Mouse (Mus musculus) kidney, embryonic 14.5 days (tissue): ENCODE data around the gene Selenop. TPM values are rescaled to one million over a fixed set of nuclear protein-coding genes. Genes with fewer than 3 reads are reported as not detected.
"Not testable (repeated sequence)": the region's sequence is repeated elsewhere in the genome, so short reads cannot be mapped to it uniquely, and the experiment has no call there.

ENCODE experiments used
- ATAC-seq: fragments of 200-750 bp; cut with Nextera tagmentation; 2 replicates; pipeline ENCODE4 v1.8.0; 2017; ENCODE audit warnings: moderate number of reproducible peaks, mild to moderate bottlenecking, moderate TSS enrichment, moderate library complexity; ENCODE audit not compliant: low FRiP score, low TSS enrichment
- H3K27ac ChIP-seq: fragments of 300-500 bp; sonication (generic); 2 replicates; pipeline ENCODE4 v1.5.1; 2014; ENCODE audit warnings: low read depth, mild to moderate bottlenecking, low read length, moderate library complexity, mixed read lengths
- H3K27me3 ChIP-seq: fragments of 300-500 bp; sonication (generic); 2 replicates; pipeline ENCODE4 v1.6.1; 2014; ENCODE audit warnings: mild to moderate bottlenecking, low read length; ENCODE audit not compliant: control insufficient read depth, insufficient read depth
- H3K36me3 ChIP-seq: fragments of 300-500 bp; sonication (generic); 2 replicates; pipeline ENCODE4 v1.6.1; 2014; ENCODE audit warnings: low read length, mixed read lengths; ENCODE audit not compliant: control insufficient read depth, insufficient read depth
- H3K4me1 ChIP-seq: fragments of 300-500 bp; sonication (generic); 2 replicates; pipeline ENCODE4 v1.6.1; 2014; ENCODE audit warnings: low read length, mixed read lengths; ENCODE audit not compliant: control insufficient read depth, insufficient read depth
- H3K4me2 ChIP-seq: fragments of 300-500 bp; sonication (generic); replicated peaks from 2 replicates; pipeline ENCODE4 v1.6.1; 2014; ENCODE audit warnings: low read depth, mild to moderate bottlenecking, low read length
- H3K4me3 ChIP-seq: fragments of 300-500 bp; sonication (generic); 2 replicates; pipeline ENCODE4 v1.5.1; 2014; ENCODE audit warnings: mild to moderate bottlenecking, low read length
- H3K9ac ChIP-seq: fragments of 300-500 bp; sonication (generic); 2 replicates; pipeline ENCODE4 v1.6.1; 2014; ENCODE audit warnings: low read depth, mild to moderate bottlenecking, low read length, moderate library complexity
- H3K9me3 ChIP-seq: fragments of 300-500 bp; sonication (generic); 2 replicates; pipeline ENCODE4 v1.6.1; 2016; ENCODE audit warnings: low read length; ENCODE audit not compliant: control insufficient read depth
- WGBS: fragments of 180-500 bp; shearing (Covaris S2); extraction: QIAGEN DNeasy Blood & Tissue Kit; methylation state at CpG from one replicate; pipeline ENCODE4 v1.1.7; 2014; 5-methylcytosine and 5-hydroxymethylcytosine counted together
- polyA plus RNA-seq: library from polyadenylated mRNA; unstranded; fragments of >200 nt; fragmentation: Nextera tagmentation; extraction: Ambion mirVana; gene quantifications from 2 replicates; pipeline ENCODE4 v1.2.1, GENCODE M21; 2014

The Selenop gene
- polyA plus RNA-seq, 1 experiment from 2014 or later = 140 TPM

DNA sequence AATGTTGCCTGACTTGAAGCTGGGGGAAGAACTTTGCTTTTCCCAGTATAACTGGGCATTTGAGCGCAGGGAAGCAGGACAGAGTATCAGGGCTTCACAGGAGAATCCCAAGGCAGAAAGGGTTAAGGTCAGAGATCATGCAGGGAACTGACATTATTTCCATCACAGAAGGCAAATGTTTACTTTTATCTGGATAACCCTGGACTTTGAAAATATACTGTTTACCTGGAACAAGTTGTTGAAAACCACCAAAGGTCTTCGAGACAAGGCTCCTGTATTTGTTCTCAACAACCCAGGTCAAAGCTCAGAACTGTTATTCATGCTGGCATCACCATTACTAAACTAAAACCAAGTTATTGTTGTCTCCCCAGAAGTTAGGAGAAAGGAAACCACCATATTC, 32.0 kb upstream of the Selenop start:
- WGBS = 91% methylated on average over 2 of the region's 2 CpGs
- no peak for ATAC-seq
- no peaks in the 10 kb centered on the region for H3K9me3 ChIP-seq

DNA sequence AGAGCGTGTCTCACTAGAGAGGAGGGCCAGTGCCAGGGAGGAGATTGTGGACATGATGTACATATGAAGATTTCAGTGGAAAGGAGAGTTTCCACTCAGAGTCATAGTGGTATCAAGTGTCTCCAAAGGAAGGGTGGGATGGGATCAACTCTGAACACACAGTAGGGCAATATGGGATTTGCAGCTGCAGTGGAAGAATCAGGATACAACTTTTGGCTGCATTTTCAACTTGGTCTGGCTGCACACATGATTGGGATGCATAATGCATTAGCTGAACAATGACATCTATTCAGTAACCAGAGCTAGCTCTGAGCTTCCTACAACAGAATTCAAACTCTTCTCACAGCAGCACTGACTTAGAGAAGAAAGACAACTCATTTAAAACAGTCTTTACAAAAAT, 30.4 kb upstream of the Selenop start:
- Histone ChIP-seq H3K27ac (no peak overlapping the region), H3K27me3 (no peaks in the 10 kb centered on the region), H3K4me1 (no peaks in the 10 kb centered on the region), H3K4me2 (no peak overlapping the region), H3K36me3 (no peaks in the 10 kb centered on the region), H3K9me3 (no peaks in the 10 kb centered on the region), H3K4me3 (no peak overlapping the region), H3K9ac (no peak overlapping the region)
- WGBS = 96% methylated on average over 1 of the region's 1 CpGs
- no peak for ATAC-seq

More for the DNA sequence above, 32.0 kb upstream of the Selenop start:
- H3K9ac ChIP-seq = no peak overlapping the region
- no peak overlapping the region for H3K4me2 ChIP-seq
- H3K4me3 ChIP-seq = no peak overlapping the region
- no peaks in the 10 kb centered on the region for H3K27me3 ChIP-seq
- no peaks in the 10 kb centered on the region for H3K4me1 ChIP-seq
- H3K27ac ChIP-seq = no peak overlapping the region
- H3K36me3 ChIP-seq = no peaks in the 10 kb centered on the region

GRCm38 (mm10) chr15:3245036-3245435, 23.3 kb upstream of the Selenop start:
- H3K27ac ChIP-seq, H3K9me3 ChIP-seq, ATAC-seq, H3K4me1 ChIP-seq, H3K4me2 ChIP-seq, H3K4me3 ChIP-seq, H3K27me3 ChIP-seq, H3K36me3 ChIP-seq, H3K9ac ChIP-seq: not testable (repeated sequence)
- 91% methylated on average over 10 of the region's 10 CpGs for WGBS

DNA sequence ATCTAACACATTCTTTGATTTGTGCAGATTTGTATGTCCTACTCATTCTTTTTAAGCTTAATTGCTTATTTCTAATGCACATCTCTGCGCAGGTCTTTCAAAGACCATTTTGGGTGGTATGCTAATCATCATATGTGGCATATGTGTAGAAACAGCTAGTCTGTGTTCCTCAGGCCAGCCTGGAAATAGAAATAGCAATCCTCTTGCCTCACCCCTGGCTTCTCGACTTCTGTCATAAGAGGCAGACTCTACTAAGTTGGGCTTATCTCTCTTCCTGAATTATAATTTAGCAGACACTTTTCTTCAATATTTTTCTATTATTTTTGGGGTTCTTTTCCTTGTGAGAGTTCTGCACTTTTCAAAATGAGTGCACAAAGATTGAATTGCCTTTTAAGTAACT, 17.7 kb upstream of the Selenop start:
- no peak overlapping the region for H3K4me2 ChIP-seq
- no peaks in the 10 kb centered on the region for H3K9me3 ChIP-seq
- H3K4me1 ChIP-seq = no peaks in the 10 kb centered on the region
- 84% methylated on average over 2 of the region's 2 CpGs for WGBS
- ATAC-seq = no peak
- no peak overlapping the region for H3K4me3 ChIP-seq
- H3K27me3 ChIP-seq = no peaks in the 10 kb centered on the region
- H3K36me3 ChIP-seq = no peaks in the 10 kb centered on the region
- H3K9ac ChIP-seq = no peak overlapping the region
- no peak overlapping the region for H3K27ac ChIP-seq

DNA sequence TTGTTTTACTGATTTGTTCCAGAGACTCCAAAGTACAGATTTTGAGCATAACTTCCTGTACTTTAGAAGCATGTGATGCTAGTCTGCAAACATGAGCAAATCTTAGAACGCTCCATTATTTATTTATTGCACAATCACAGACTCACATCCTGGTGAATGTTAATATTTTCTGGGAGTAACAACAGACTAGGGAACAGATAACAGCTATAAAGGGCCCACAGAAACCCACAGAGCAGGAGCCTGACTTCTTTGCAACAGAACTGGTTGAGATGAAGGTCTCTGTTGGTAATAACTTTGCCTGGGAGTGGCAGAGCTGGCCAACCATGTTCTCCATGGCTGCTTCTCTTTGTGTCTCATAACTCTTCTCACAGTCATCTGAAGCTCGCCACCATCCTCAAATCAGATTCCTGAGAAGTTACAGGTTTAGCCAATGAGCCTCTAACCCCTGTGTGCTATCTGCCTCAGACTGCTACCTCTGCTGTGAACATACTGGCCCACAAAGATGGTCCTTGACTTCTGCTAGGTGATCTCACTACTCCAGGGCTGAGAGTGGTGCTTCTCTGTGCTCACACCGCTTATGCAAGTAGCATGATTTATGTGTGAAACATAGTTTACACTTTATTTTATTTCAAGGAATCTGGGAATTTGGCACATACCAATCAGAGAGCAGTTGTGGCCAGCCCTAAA, 17.2 kb upstream of the Selenop start:
- 70% methylated on average over 3 of the region's 3 CpGs for WGBS
- H3K9ac ChIP-seq = no peak overlapping the region
- no peaks in the 10 kb centered on the region for H3K4me1 ChIP-seq
- H3K4me3 ChIP-seq = no peak overlapping the region
- ATAC-seq = no peak
- no peaks in the 10 kb centered on the region for H3K36me3 ChIP-seq
- H3K27ac ChIP-seq = no peak overlapping the region; the same call in 1 of the 2 replicates
- no peak overlapping the region for H3K4me2 ChIP-seq
- no peaks in the 10 kb centered on the region for H3K9me3 ChIP-seq
- no peaks in the 10 kb centered on the region for H3K27me3 ChIP-seq

DNA sequence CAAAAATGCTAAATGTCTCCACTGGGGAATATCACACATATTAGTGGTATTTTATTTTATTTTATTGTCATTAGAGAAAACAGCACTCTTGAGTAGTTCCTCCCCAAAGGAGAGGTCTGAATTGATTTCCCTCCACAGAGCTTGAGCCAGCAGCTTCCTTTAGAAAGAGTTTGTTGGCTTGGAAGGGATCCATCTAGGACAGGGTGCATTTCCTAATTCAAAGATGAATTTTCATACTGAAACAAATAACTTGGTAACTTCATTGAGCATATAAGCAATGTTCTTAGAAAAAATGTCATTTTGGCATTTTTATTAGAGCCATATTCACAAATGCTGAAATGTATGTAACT, 16.7 kb upstream of the Selenop start:
- no peaks in the 10 kb centered on the region for H3K9me3 ChIP-seq
- no peak overlapping the region for H3K4me3 ChIP-seq
- H3K4me2 ChIP-seq = no peak overlapping the region
- no peaks in the 10 kb centered on the region for H3K4me1 ChIP-seq
- no peaks in the 10 kb centered on the region for H3K27me3 ChIP-seq
- H3K9ac ChIP-seq = no peak overlapping the region
- no peak for ATAC-seq
- no peaks in the 10 kb centered on the region for H3K36me3 ChIP-seq
- H3K27ac ChIP-seq = no peak overlapping the region

GRCm38 (mm10) chr15:3259025-3259424, 9.3 kb upstream of the Selenop start:
- H3K4me3 ChIP-seq = no peak overlapping the region
- ATAC-seq = no peak
- no peak overlapping the region for H3K9ac ChIP-seq
- H3K36me3 ChIP-seq = no peaks in the 10 kb centered on the region
- no peak overlapping the region for H3K27ac ChIP-seq
- H3K9me3 ChIP-seq = no peaks in the 10 kb centered on the region
- no peaks in the 10 kb centered on the region for H3K4me1 ChIP-seq
- no peak overlapping the region for H3K4me2 ChIP-seq
- WGBS = 81% methylated on average over 1 of the region's 1 CpGs
- H3K27me3 ChIP-seq = no peaks in the 10 kb centered on the region

DNA sequence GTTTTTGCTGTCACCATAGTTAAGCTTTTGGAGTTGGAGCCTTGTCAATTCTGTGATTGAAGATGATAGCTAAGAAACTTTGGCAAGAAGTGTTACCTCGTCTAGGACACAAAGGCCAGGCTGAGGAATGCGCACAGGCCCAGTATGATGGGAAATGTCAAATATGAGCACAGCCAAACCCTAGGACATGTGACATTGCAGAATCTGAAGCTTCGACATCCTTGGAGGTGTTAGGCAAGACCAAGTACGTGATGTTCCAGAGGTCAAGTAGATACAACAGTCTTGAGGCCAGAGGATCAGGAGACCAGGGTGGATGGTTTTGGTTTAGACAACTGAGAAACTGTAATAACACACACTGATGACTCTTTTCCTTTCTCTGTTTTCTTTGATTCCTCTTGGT, 8.0 kb upstream of the Selenop start:
- Histone ChIP-seq H3K9me3 (no peaks in the 10 kb centered on the region), H3K4me2 (no peak overlapping the region), H3K36me3 (no peaks in the 10 kb centered on the region), H3K27me3 (no peaks in the 10 kb centered on the region), H3K9ac (no peak overlapping the region), H3K4me1 (no peaks in the 10 kb centered on the region), H3K27ac (no peak overlapping the region), H3K4me3 (no peak overlapping the region)
- WGBS = 87% methylated on average over 4 of the region's 4 CpGs
- ATAC-seq = no peak

DNA sequence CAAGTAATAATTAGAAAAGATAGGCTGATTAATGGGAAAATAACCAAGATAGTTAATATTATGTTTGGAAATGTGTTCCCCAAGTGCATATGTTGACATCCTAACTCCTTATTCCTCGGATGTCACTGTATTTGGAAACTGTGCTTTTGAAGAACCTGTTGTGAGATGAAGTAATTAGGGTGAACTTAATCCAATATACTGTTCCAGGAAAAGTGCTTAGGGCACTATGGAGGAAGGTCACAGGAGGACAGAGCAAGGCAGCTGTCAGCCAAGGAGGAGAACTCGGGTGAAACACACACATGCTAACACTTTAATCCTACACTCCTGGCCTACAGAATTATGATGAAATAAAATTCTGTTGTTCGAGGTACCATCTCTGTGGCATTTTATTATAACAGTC, 5.5 kb upstream of the Selenop start:
- H3K9me3 ChIP-seq = no peaks in the 10 kb centered on the region
- ATAC-seq = no peak
- H3K36me3 ChIP-seq = no peaks in the 10 kb centered on the region
- H3K4me2 ChIP-seq = no peak overlapping the region
- H3K4me1 ChIP-seq = no peaks in the 10 kb centered on the region
- no peak overlapping the region for H3K27ac ChIP-seq
- no peak overlapping the region for H3K4me3 ChIP-seq
- H3K9ac ChIP-seq = no peak overlapping the region
- H3K27me3 ChIP-seq = no peaks in the 10 kb centered on the region
- WGBS = 74% methylated on average over 3 of the region's 3 CpGs
